In the genomic region with DNA sequence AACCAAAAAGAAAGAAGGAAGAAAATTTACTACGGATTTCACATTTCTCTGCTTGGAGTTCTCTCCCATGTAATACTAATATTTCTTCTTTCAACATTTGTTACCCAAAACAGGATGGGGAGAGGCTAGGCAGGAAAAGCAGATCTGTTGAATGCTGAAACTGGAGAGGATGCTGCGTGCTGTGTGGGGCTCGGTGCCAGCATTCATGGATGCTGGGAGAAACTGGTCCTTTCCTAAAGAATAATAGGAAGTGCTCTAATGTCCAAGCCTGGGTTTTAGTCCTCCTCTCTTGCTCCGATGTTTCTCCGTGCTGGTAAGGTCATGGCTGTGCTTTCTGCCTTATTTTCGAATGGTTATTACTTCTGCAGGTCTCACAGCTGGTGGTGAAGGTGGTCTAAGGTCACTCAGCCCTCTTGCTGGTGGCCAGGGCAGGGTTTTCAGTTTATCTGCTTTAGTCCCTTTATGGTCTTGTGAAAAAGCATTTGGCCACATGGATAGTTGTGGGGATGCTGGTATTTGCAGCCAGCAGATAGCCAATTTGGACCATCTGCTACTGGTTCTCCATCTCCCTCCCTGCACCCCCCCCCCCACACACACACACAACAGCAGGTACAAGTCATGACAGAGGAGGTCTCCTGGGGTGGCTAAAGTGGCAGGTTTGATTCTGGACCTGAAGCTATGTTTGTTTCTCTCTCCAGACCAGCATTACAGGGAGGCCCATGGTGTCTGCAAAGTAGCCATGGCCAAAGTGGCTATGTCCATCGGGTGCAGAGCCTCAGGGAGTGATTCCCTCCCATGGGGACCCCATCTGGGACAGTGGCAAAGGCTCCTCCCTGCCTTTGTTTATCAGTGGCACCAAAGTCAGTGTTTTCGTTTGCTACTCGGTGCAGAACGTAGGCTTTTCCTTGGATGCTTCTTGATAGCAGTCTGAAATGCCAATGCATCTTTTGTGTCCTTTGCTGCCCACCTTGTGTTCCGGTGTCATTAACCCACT, we compare ENCODE assay signal across 20 mouse cellular contexts. TPM values are rescaled to one million over a fixed set of nuclear protein-coding genes. Genes with fewer than 3 reads are reported as not detected.
DNase-seq lines count a peak whose midpoint lies in the region; ATAC-seq and TF ChIP-seq lines count a peak whose summit lies in the region.
"Had no signal": no experiment of that assay in that cellular context is flagged by ENCODE, and none has a peak within 500 bp of the region (broad histone marks: within the 10 kb centered on the region; RNA-seq: fewer than 3 reads in every experiment).

No protein-coding gene starts in this region.

- no peak for TF ChIP-seq POLR2A in kidney, adult 2 months (IDR thresholded peaks at IDR 0.05; ENCODE audit: low read depth, low read length)

- peak; percentile 19 for DNase-seq in kidney, adult 2 months
- DNase-seq in brain, adult 2 months (ENCODE audit: low read depth, low spot score), result peak; percentile 82
- peak; percentile 62 for DNase-seq in cerebellum, adult 11-12 months
- DNase-seq in cerebellum, postnatal 14 days, result peak; percentile 73 to 83
- no peak for DNase-seq in right cerebral cortex, postnatal 14 days
- DNase-seq: adrenal gland, postnatal 10 days; gastrocnemius, postnatal 25 days; liver, embryonic 13.5 days; thymus, adult 2 months had no signal

- 73% methylated on average over 11 of the region's 11 CpGs for WGBS in kidney, adult 2 months
- 71% methylated on average over 11 of the region's 11 CpGs for WGBS in kidney, embryonic 15.5 days

- no peak for TF ChIP-seq CTCF in kidney, adult 2 months (conservative IDR thresholded peaks at IDR 0.05; ENCODE audit: insufficient read depth, insufficient read length, low read depth, low read length)

- H3K27ac ChIP-seq in kidney, adult 2 months (ENCODE audit: insufficient read depth, low read depth, low read length), result no peak overlapping the region
- no peak overlapping the region for H3K27ac ChIP-seq in kidney, embryonic 15.5 days
- H3K27ac ChIP-seq: forebrain, embryonic 15.5 days; heart, embryonic 10.5 days; hindbrain, embryonic 14.5 days; intestine, embryonic 15.5 days; limb, embryonic 12.5 days; liver, embryonic 13.5 days; lung, embryonic 15.5 days; macrophage; midbrain, embryonic 10.5 days had no signal

- no peak overlapping the region for H3K4me3 ChIP-seq in kidney, adult 2 months (ENCODE audit: insufficient read depth, low read depth, low read length)
- H3K4me3 ChIP-seq in kidney, embryonic 15.5 days (replicated peaks), result no peak overlapping the region
- H3K4me3 ChIP-seq: forebrain, embryonic 15.5 days; heart, embryonic 10.5 days; intestine, embryonic 15.5 days; limb, embryonic 12.5 days; liver, embryonic 13.5 days; lung, embryonic 15.5 days; midbrain, embryonic 10.5 days had no signal

- H3K4me1 ChIP-seq in kidney, adult 2 months (ENCODE audit: control insufficient read depth, insufficient read depth, low read length), result peaks cover 3% of the 10 kb centered on the region; the same call in 1 of the 2 replicates
- 0 out of 2 replicates have a peak, but pooled peaks cover 5% of the 10 kb centered on the region for H3K4me1 ChIP-seq in kidney, embryonic 15.5 days
- H3K4me1 ChIP-seq: heart, embryonic 10.5 days; liver, embryonic 13.5 days had no signal

- no peaks in the 10 kb centered on the region for H3K36me3 ChIP-seq in kidney, adult 2 months (ENCODE audit: control insufficient read depth, insufficient read depth, low read length)
- H3K36me3 ChIP-seq in kidney, embryonic 15.5 days, result no peaks in the 10 kb centered on the region
- H3K36me3 ChIP-seq: forebrain, embryonic 15.5 days; heart, embryonic 10.5 days; intestine, embryonic 15.5 days; limb, embryonic 12.5 days; liver, embryonic 13.5 days; lung, embryonic 15.5 days; midbrain, embryonic 10.5 days had no signal

- no peak overlapping the region for H3K4me2 ChIP-seq in kidney, embryonic 15.5 days
- H3K4me2 ChIP-seq: forebrain, embryonic 15.5 days; hindbrain, embryonic 14.5 days; intestine, embryonic 15.5 days; limb, embryonic 12.5 days; liver, embryonic 13.5 days; lung, embryonic 15.5 days had no signal

- no peak for ATAC-seq in kidney, embryonic 15.5 days (replicated peaks; ENCODE audit: low FRiP score)
- no peak for ATAC-seq in erythroid progenitor cell, adult 5-6 weeks (replicated peaks; ENCODE audit: low FRiP score, poor library complexity, severe bottlenecking)
- ATAC-seq: forebrain, embryonic 15.5 days; intestine, embryonic 15.5 days had no signal

- H3K9me3 ChIP-seq in kidney, embryonic 15.5 days (replicated peaks), result no peaks in the 10 kb centered on the region
- H3K9me3 ChIP-seq: forebrain, embryonic 15.5 days; heart, embryonic 10.5 days; intestine, embryonic 15.5 days; limb, embryonic 12.5 days; liver, embryonic 13.5 days; lung, embryonic 15.5 days; midbrain, embryonic 10.5 days had no signal

- no peak overlapping the region for H3K9ac ChIP-seq in kidney, embryonic 15.5 days
- H3K9ac ChIP-seq: forebrain, embryonic 15.5 days; hindbrain, embryonic 14.5 days; intestine, embryonic 15.5 days; limb, embryonic 12.5 days; liver, embryonic 13.5 days; lung, embryonic 15.5 days had no signal

- H3K27me3 ChIP-seq in kidney, adult 2 months (replicated peaks; ENCODE audit: control insufficient read depth, insufficient read depth, low read length), result no peaks in the 10 kb centered on the region
- H3K27me3 ChIP-seq in kidney, embryonic 15.5 days, result no peaks in the 10 kb centered on the region
- H3K27me3 ChIP-seq: forebrain, embryonic 15.5 days; intestine, embryonic 15.5 days; liver, embryonic 13.5 days; lung, embryonic 15.5 days had no signal

RNA-seq across cellular contexts. Expression of a gene that starts 6.3 kb away (rescaled TPM):
- polyA plus RNA-seq in kidney, adult 2 months (2012; rRNA removed), result 2.2 and 2.3 TPM in 2 replicates
- 2.1 TPM in 2 replicates for polyA plus RNA-seq in kidney, embryonic 15.5 days (2015; fragmentation: Nextera tagmentation; extraction: Ambion mirVana)
- total RNA-seq in erythroid progenitor cell, adult 5-6 weeks (2015; ENCODE audit: low replicate concordance), result not detected in 2 replicates
- total RNA-seq in erythroid progenitor cell, adult 5-6 weeks (2017; ENCODE audit: low replicate concordance), result not detected in 2 replicates
- total RNA-seq: common myeloid progenitor, adult 5-6 weeks; gastrocnemius, postnatal 25 days had no signal
- polyA plus RNA-seq: forebrain, embryonic 15.5 days; hindbrain, embryonic 14.5 days; limb, embryonic 12.5 days; liver, embryonic 13.5 days; macrophage; midbrain, embryonic 10.5 days had no signal

RNA-seq across cellular contexts. Expression of a gene that starts 24.6 kb away (rescaled TPM):
- polyA plus RNA-seq in kidney, adult 2 months (2012; rRNA removed), result 0.33 TPM in 1 of 2 replicates, not detected in the other
- polyA plus RNA-seq in kidney, embryonic 15.5 days (2015; fragmentation: Nextera tagmentation; extraction: Ambion mirVana), result 3.2 and 3.8 TPM in 2 replicates
- total RNA-seq in erythroid progenitor cell, adult 5-6 weeks (2015; ENCODE audit: low replicate concordance), result not detected in 2 replicates
- not detected in 2 replicates for total RNA-seq in erythroid progenitor cell, adult 5-6 weeks (2017; ENCODE audit: low replicate concordance)
- total RNA-seq: common myeloid progenitor, adult 5-6 weeks; gastrocnemius, postnatal 25 days had no signal
- polyA plus RNA-seq: macrophage; thymus, adult 2 months had no signal

RNA-seq across cellular contexts. Expression of a gene that starts 59.4 kb away (rescaled TPM):
- 3.8 and 4.3 TPM in 2 replicates for polyA plus RNA-seq in kidney, adult 2 months (2012; rRNA removed)
- 4.4 and 5.6 TPM in 2 replicates for polyA plus RNA-seq in kidney, embryonic 15.5 days (2015; fragmentation: Nextera tagmentation; extraction: Ambion mirVana)
- 1.7 and 5.8 TPM in 2 replicates for total RNA-seq in erythroid progenitor cell, adult 5-6 weeks (2015; ENCODE audit: low replicate concordance)
- total RNA-seq in erythroid progenitor cell, adult 5-6 weeks (2017; ENCODE audit: low replicate concordance), result 0.90 and 1.5 TPM in 2 replicates
